Mouse (Mus musculus): ENCODE results near the gene Lpcat3.

DNA sequence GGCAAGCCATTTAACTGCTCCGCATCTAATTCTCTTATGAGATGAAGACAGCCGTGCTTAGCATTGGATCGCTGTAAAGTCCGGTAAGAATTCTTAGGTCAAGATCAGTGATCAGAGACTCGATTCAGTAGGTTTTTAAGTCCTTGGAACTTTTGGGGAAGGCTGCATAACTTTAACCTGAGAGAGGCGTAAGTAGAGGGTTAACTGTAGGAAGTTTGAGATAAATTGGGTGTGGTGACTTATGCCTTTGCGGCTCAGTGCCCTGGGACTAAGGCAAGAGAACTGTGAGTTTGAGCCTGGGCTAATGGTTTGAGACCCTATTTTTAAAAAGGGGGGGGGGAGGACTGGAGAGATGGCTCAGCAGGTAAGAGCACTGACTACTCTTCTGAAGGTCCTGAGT is 1.4 kb downstream of the Lpcat3 start:
- TF ChIP-seq EP300 (IDR thresholded peaks at IDR 0.05; ENCODE audit: low read depth) (no peak), CTCF (IDR thresholded peaks at IDR 0.05; ENCODE audit: low read depth) (no peak)
